Mouse (Mus musculus) left cerebral cortex, postnatal 4 days (tissue): Measurements from ENCODE around the gene Ccdc137. TPM values are rescaled to one million over a fixed set of nuclear protein-coding genes. Genes with fewer than 3 reads are reported as not detected.
"Not testable (repeated sequence)": the region's sequence is repeated elsewhere in the genome, so short reads cannot be mapped to it uniquely, and the experiment has no call there.

Experiments used
- DNase-seq: peaks from one replicate; pipeline ENCODE4 v3.0.0-alpha.2; 2022
- intact Hi-C: fragments of 180-260 bp; cut with DNase I; formaldehyde crosslinking; loops from one replicate; pipeline ENCODE4 v1.15.1; 2025
- total RNA-seq, 2 experiments: library from RNA; stranded (reverse); gene quantifications; 2 replicates each; pipeline ENCODE4 v1.2.3; 2021

Ccdc137 gene
- total RNA-seq = 10 to 100 TPM; 21.2 to 24.6 TPM

DNA sequence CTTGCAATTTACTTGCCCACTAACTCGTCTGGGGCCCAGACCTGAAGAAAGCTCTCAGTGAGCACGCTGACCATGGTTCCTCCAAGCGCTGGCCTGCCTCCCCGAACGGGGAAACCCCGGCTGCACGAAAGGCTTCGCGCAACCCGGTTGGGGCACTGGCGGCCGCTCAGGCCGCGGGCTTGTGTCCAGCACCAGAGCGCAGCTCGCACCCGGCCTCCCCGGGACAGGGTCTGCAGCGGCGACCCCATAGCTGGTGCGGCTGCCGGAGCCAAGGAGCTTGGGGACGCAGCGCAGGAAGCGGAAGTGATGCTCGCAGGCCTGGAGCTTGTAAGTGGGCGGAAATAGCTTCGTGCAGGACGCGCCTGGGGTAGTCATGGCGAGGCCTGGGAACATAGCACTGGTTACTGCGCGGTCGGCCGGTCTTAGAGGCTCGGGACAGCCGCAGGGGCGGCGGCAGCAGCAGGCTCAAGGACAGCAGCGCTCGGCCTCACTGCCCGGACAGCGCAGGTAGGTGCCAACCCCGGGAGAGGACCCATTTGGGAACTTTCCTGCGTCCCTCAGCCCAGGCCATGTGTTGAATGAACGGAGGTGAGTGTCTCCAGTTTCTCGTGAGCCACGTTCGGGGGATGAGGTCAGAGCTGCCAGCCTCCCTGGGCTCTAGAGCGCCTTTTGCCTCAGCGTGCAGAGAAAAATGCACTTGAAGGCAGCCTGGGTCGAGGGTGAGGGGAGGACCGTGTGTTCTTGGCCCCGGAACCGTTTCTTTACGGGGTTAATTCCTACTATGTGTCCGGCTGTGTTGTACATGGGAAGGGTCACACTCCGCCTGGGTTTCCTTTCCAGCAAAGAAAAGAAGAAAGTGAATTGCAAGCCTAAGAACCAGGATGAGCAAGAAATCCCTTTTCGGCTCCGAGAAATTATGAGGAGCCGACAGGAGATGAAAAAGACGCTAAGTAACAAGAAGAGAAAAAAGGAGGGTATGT is at the start of gene Ccdc137, which contains the start of gene Oxld1:
TSS of gene Ccdc137 (plus strand) at position 344 of the 980 bp plus-strand sequence.
TSS of gene Oxld1 (minus strand) at position 297 of the 980 bp plus-strand sequence.
- intact Hi-C loops = no loop called here
- peak; percentile 73 for DNase-seq

DNA sequence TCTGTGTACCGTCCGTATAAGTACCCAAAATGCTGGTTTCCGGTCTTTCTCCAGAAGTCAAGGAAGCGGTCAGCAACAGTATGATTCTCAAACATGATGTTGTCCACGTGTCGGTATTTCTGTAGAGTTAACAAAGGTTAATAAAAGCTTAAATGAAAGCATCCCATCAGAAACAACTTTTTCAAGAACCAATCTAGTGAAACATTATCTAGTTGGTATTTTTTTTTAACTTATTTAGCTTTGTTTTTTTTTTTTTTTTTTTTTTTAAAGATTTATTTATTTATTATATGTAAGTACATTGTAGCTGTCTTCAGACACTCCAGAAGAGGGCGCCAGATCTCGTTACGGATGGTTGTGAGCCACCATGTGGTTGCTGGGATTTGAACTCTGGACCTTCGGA is 44.3 kb upstream of the Ccdc137 start:
- intact Hi-C loops, DNase-seq: not testable (repeated sequence)

DNA sequence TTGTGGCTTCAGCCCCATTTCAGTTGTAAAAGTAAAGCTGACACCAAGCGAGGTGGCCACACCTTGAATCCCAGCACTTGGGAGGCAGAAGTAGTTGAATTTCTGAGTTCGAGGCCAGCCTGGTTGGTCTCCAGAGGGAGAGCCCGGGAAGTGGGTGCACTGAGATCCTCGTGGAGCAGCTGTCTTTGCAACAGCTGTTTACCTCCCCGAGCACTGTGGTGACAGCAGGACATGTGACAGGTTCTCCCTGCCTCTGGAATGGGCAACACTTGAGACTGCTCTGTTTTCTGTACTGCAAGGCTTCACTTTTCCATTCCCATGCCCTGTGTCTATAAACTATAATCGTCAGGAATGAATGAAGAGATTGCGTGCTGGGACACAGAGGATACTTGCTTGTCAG is 40.1 kb upstream of the Ccdc137 start:
- no peak for DNase-seq
- intact Hi-C loops = no loop called here

DNA sequence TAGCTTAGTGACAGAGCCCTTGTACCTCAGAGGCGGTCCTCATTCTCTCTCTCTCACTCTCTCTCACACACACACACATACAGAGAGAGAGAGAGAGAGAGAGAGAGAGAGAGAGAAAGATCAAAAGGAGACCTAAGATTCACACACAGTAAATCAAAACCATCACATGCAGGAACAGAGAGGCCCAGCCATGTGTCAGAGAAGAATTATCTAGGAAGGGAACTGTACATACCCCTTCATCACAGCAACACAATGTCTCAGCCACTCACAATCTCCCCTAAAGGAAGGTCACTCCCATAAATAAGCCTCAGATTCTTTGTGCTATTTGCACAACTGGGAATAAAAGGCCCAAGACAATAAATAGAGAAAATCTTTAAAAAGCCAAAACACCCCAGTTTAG is 39.3 kb upstream of the Ccdc137 start:
- DNase-seq = no peak
- intact Hi-C loops = no loop called here

DNA sequence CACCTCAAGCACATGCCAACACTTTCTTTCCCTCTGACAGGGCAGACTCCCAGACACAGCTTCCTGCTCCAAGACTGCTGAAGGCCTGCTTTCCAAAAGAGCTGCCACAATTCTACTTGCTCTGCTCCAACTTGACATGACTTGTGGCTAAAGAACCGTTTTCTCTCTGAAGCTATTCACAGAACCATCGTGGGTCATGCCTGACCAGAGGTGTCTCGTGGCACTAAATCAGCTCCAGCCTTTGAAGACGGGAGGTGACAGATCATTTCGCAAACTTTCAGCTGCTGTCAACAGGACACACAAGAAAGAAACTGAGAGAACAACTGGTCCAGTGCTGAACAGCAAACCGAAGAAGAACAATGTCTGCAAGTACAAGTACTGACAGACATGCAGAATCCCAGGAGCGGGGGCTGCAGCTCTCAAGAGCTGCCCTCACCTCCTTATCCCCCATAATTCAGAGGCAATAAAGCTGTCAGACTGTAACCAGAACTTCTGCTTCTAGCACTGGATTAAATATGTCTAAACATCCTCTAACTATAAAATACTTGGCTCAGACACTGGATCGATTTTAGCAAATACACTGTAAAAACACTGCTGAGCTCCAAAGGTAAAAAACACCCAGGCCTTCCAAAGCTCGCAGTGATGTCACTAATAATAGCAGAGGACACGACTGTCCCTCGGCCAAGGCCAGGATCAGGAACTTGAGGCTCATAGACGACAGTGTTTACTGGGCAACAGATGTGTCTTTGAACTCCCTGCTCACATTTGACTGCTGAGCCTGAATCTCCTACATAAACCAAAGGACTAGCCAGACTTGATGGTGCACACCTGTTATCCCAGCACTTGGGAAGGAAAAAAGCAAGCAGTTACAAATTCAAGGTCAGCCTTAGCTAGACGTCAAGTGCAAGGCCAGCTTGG is 35.0 kb upstream of the Ccdc137 start:
- DNase-seq = no peak
- intact Hi-C loops = no loop called here

GRCm38 (mm10) chr11:120423569-120424295 is 34.2 kb upstream of the Ccdc137 start:
- peak; percentile 72 for DNase-seq
- intact Hi-C loops = no loop called here

DNA sequence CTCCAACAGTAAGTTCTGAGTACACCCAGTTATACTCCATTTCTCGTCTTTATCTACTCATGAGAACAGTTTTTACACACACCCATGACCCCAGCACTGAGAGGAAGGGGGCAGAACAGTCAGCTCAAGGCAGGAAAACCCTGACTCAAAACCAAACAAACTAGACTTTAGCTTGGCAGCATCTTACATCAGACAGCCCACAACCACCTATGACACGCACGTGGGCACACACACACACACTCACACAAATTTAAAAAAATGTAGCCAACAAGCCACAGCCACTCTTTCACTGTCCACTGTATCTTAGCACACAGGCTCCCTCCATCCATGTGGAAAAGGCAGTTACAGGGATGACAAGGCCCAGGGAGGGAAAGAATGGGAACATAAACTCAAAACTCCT is 31.2 kb upstream of the Ccdc137 start:
- intact Hi-C loops = no loop called here
- no peak for DNase-seq

DNA sequence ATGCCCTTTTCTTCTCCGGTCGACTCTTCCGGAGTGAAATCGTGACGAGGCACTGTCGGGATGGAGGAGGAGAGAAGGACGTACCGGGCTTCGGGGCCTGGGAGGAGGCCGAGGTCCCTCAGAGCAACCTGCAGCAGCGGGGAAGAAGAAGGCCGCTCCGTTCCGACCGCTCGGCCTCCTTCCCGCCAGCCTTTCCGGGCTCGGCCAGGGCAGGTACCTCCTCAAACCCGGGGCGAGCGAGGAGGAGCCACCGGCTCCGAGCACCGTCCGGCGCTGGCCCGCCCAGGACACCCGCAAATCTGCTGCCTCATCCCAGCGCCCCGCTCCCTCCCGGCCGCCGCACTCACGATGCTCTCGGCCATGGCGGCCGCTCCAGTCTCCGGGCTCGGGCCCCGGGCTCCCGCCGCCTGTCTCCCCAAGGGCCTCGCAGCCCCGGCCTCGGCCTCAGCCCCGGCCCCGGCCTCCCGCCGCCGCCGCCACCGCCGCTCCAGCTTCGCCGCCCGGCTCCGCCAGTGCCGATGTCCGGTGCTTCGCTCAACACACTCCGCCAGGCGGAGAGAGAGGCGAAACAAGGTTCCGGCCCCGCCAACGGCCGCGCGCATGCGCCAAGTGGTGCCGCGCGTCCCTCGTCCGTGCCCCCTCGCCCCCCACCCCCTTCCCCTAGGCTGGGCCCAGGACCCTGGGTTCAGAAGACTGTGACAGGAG is 20.6 kb upstream of the Ccdc137 start, which contains the start of gene Nploc4:
TSS of gene Nploc4 (minus strand) at position 557 of the 705 bp plus-strand sequence.
- DNase-seq = peak; percentile 91
- intact Hi-C loops = loop anchor here (5.0 kb wide), 1 partner anchor 35 kb away; no protein-coding TSS in a partner anchor

GRCm38 (mm10) chr11:120437857-120438385 is 20.0 kb upstream of the Ccdc137 start:
- no peak for DNase-seq
- intact Hi-C loops = loop anchor here (5.0 kb wide), 1 partner anchor 36 kb away; no protein-coding TSS in a partner anchor

GRCm38 (mm10) chr11:120442344-120442743 is 15.6 kb upstream of the Ccdc137 start, which contains the start of gene Tspan10:
Gene Tspan10, plus strand, starts transcription at chr11:120442644.
- intact Hi-C loops = no loop called here
- no peak for DNase-seq

GRCm38 (mm10) chr11:120442765-120443280 is 15.1 kb upstream of the Ccdc137 start:
- intact Hi-C loops = no loop called here
- no peak for DNase-seq

DNA sequence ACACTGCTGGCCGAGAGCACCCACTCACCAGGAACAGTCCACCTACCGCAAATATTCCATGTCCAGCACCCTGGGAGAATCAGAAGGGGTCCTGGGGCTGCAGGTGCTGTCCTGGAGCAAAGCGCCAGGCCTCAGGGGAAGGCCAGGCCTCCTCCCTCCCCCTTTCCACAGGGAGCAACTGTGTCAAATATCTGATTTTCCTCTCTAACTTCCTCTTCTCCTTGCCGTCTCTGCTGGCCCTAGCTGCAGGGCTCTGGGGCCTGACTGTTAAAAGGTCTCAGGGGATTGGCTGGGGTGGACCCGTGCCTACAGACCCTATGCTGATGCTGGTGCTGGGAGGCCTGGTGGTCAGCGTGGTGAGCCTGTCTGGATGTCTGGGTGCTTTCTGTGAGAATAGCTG is 13.8 kb upstream of the Ccdc137 start:
- no peak for DNase-seq
- intact Hi-C loops = no loop called here

DNA sequence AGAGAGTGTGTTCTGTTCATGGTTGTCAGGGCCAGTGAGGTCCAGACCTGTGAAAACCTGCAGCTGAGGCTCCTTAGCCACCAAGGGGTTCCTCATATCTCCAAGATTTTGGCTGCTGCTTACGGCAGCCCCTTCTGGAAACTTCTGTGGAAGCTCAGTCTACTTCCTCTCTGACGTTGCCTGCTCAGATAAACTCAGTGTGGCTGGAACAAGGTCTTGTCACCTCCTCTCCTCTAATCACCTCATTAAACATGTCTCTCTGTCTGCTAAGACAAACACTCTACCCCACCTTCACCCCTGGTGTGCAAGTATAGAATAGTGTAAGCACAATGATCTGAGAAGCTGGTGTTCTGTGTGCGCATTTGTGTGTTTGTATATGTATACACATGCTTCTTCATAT is 12.4 kb upstream of the Ccdc137 start:
- DNase-seq = no peak
- intact Hi-C loops = no loop called here

DNA sequence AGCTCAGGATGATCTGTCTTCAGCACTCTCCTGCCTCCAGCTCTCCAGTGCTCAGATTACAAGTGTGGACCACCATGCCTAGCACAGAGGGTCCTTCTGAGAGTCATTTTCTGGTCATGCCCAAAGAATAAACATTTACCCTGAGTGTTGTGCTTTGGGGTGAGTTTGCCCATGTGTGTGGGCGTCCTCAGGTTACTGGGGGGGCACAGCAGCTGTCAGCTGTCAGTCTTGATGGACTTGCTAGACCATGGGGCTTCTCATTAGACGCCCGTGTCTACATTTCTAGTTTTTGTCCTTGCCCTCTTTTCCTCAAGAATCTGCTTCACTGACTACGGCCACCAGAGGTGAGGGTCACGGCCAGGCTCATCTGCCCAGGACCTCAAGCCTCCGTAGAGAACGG is 10.7 kb upstream of the Ccdc137 start:
- DNase-seq = no peak
- intact Hi-C loops = no loop called here

DNA sequence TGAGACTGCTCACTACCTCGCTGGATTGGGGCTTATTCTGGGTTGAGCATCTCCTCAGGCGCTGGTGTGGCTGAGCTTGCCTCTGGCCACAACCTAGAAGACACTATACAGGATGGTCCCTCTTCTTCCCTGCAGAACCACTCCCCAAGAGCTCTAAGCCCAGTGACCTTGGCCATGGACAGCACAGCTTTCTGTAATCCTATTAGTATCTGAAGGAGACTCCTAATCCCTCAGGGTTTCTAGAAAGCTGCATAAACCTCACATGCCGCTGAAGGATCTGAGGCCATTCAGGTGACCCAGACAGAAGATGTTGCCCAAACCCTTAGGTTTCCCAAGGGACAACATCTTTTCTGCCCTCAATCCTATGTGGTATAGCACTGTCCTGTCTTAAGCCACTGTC is 5.7 kb upstream of the Ccdc137 start:
- no peak for DNase-seq
- intact Hi-C loops = no loop called here

DNA sequence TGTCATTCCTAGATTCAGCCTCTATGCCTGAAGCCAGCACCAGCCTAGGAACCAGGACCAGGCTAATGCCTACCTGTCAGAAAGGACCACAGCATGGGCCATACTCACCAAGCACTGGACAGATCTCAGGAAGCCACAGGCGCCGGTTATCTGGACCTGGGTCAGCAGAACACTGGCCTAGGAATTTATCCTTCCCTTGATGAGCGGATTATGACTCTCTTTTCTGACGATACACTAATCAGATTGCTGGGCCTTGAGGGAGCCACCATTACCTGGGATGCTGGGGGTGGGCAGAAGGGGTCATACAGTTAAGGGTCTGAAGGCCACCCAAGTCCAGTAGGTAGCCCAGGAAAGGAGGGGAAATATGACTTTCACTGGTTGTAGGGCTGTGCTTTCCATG is 4.6 kb upstream of the Ccdc137 start, which contains the start of gene Pde6g:
TSS of gene Pde6g (minus strand) at position 195 of the 400 bp plus-strand sequence.
- intact Hi-C loops = no loop called here
- DNase-seq = no peak

- no peak for DNase-seq
- intact Hi-C loops = no loop called here
These were observed 3.0 kb upstream of the Ccdc137 start for GRCm38 (mm10) chr11:120454965-120455364.

GRCm38 (mm10) chr11:120455413-120455812 is 2.5 kb upstream of the Ccdc137 start:
- DNase-seq = no peak
- intact Hi-C loops = no loop called here

GRCm38 (mm10) chr11:120457370-120457769 is 545 bp upstream of the Ccdc137 start:
- intact Hi-C loops = no loop called here
- no peak for DNase-seq
